In the genomic region with DNA sequence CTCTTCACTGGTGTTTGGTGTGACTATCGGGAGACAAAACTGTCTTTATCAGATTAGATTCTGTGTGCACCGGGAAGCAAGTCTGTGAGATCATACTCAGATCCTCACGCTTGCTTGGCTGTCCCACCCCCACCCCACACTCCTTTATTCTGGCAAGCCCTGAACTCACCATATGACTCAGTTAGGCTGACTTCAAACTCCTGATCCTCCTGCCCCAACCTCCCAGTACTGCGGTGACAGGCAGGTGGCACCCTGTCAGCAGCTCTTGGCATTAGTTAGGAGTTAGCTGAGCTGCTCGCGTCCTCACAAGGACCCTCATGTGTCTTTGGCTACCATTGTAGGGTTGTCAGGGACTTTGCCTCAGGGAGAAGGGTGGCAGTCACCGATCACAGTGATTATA, we compare ENCODE assay signal across 29 mouse cellular contexts. TPM values are rescaled to one million over a fixed set of nuclear protein-coding genes. Genes with fewer than 3 reads are reported as not detected.
DNase-seq lines count a peak whose midpoint lies in the region; ATAC-seq and TF ChIP-seq lines count a peak whose summit lies in the region.
"Had no signal": no experiment of that assay in that cellular context is flagged by ENCODE, and none has a peak within 500 bp of the region (broad histone marks: within the 10 kb centered on the region; RNA-seq: fewer than 3 reads in every experiment).

No protein-coding gene starts in this region.

- TF ChIP-seq POLR2A in liver, adult 2 months (IDR thresholded peaks at IDR 0.05; ENCODE audit: extremely low read depth, insufficient read depth, low read length): no peak

- H3K4me2 ChIP-seq in forebrain, embryonic 14.5 days (ENCODE audit: low read length): no peak overlapping the region
- H3K4me2 ChIP-seq in forebrain, embryonic 11.5 days (ENCODE audit: low read depth, low read length, severe bottlenecking): no peak overlapping the region
- H3K4me2 ChIP-seq in liver, postnatal 0 days (ENCODE audit: low read depth, low read length): no peak overlapping the region
- H3K4me2 ChIP-seq: embryonic facial prominence, embryonic 13.5 days; heart, embryonic 11.5 days; hindbrain, embryonic 13.5 days; limb, embryonic 12.5 days; liver, embryonic 11.5 days; neural tube, embryonic 15.5 days had no signal

- no peak overlapping the region for H3K9ac ChIP-seq in forebrain, embryonic 14.5 days (ENCODE audit: low read length)
- H3K9ac ChIP-seq in forebrain, embryonic 11.5 days (ENCODE audit: low read length): no peak overlapping the region
- H3K9ac ChIP-seq in liver, adult 2 months (ENCODE audit: low read depth, low read length): no peak overlapping the region
- no peak overlapping the region; the same call in 1 of the 2 replicates for H3K9ac ChIP-seq in liver, postnatal 0 days (replicated peaks)
- H3K9ac ChIP-seq: hindbrain, embryonic 13.5 days; limb, embryonic 12.5 days; neural tube, embryonic 15.5 days had no signal

- peaks cover 62% of the 10 kb centered on the region for H3K79me2 ChIP-seq in liver, adult 2 months (ENCODE audit: control insufficient read depth, insufficient read depth, low read length)

- H3K36me3 ChIP-seq in forebrain, embryonic 14.5 days (ENCODE audit: control insufficient read depth, insufficient read depth, low read length): 0 out of 2 replicates have a peak, but pooled peaks cover 7% of the 10 kb centered on the region
- H3K36me3 ChIP-seq in forebrain, embryonic 11.5 days (ENCODE audit: control insufficient read depth, insufficient read depth, low read length): no peaks in the 10 kb centered on the region
- H3K36me3 ChIP-seq in liver, adult 2 months (ENCODE audit: control insufficient read depth, insufficient read depth, low read length): no peaks in the 10 kb centered on the region
- peaks cover 8% of the 10 kb centered on the region for H3K36me3 ChIP-seq in liver, postnatal 0 days (replicated peaks; ENCODE audit: insufficient read depth, low read length)
- H3K36me3 ChIP-seq: neural tube, embryonic 15.5 days had no signal

- H3K9me3 ChIP-seq in forebrain, embryonic 14.5 days (replicated peaks; ENCODE audit: control insufficient read depth, low read length): no peaks in the 10 kb centered on the region
- no peaks in the 10 kb centered on the region for H3K9me3 ChIP-seq in forebrain, embryonic 11.5 days (ENCODE audit: control insufficient read depth, low read length)
- H3K9me3 ChIP-seq in liver, postnatal 0 days (ENCODE audit: low read length): no peaks in the 10 kb centered on the region
- H3K9me3 ChIP-seq: embryonic facial prominence, embryonic 13.5 days; hindbrain, embryonic 13.5 days; limb, embryonic 12.5 days; megakaryocyte, embryonic 14.5 days; neural tube, embryonic 15.5 days had no signal

- peak; percentile 36; the same call in 1 of the 2 replicates for ATAC-seq in forebrain, embryonic 14.5 days
- ATAC-seq in forebrain, embryonic 11.5 days (replicated peaks; ENCODE audit: low FRiP score): no peak
- ATAC-seq in liver, postnatal 0 days: no peak
- ATAC-seq: intestine, postnatal 0 days had no signal

- TF ChIP-seq CTCF in liver, adult 2 months (IDR thresholded peaks at IDR 0.05; ENCODE audit: low read depth, low read length): no peak
- TF ChIP-seq CTCF in liver, postnatal 0 days (IDR thresholded peaks at IDR 0.05; ENCODE audit: low read depth): no peak

- no peak overlapping the region for H3K27ac ChIP-seq in forebrain, embryonic 14.5 days (ENCODE audit: low read depth, low read length)
- H3K27ac ChIP-seq in forebrain, embryonic 11.5 days (ENCODE audit: low read depth, low read length): no peak overlapping the region
- H3K27ac ChIP-seq in liver, adult 2 months (replicated peaks; ENCODE audit: insufficient read depth, low read depth, low read length): 0 out of 2 replicates have a peak overlapping the region, but pooled peaks have one; percentile 13
- H3K27ac ChIP-seq in liver, postnatal 0 days (ENCODE audit: low read depth): no peak overlapping the region
- H3K27ac ChIP-seq: embryonic facial prominence, embryonic 13.5 days; hindbrain, embryonic 13.5 days; left cerebral cortex, adult 2 months; limb, embryonic 12.5 days; neural tube, embryonic 15.5 days had no signal

- DNase-seq in forebrain, embryonic 14.5 days (ENCODE audit: low spot score): no peak
- no peak for DNase-seq in forebrain, embryonic 11.5 days (ENCODE audit: low spot score)
- peak; percentile 89 for DNase-seq in heart, adult 11 months
- DNase-seq in heart, postnatal 36 days: no peak
- DNase-seq in liver, adult 2 months (ENCODE audit: extremely low read depth, low read depth, low spot score): peak; percentile 37
- no peak for DNase-seq in liver, postnatal 0 days
- DNase-seq in induced T-regulatory cell, adult 2 months (ENCODE audit: low read depth): peak; percentile 59
- no peak for DNase-seq in right cerebral cortex, postnatal 36 days (ENCODE audit: low spot score in 2 of 2)
- DNase-seq: adrenal gland, adult 8-10 months; cerebellum, adult 11-12 months; gastrocnemius, postnatal 25 days; heart, postnatal 4 days; kidney, postnatal 14 days; lung, postnatal 36 days; midbrain, embryonic 14.5 days; retina, postnatal 1 day; right cerebral cortex, postnatal 25 days; spleen, adult 18-20 months; thymus, adult 18-20 months; thymus, postnatal 25 days had no signal

- intact Hi-C loops in heart, postnatal 36 days (cut with DNase I): no loop called here

- 72% methylated on average over 7 of the region's 7 CpGs for WGBS in forebrain, embryonic 14.5 days
- 91% methylated on average over 7 of the region's 7 CpGs for WGBS in forebrain, embryonic 11.5 days
- WGBS in liver, adult 2 months: 52% methylated on average over 7 of the region's 7 CpGs
- WGBS in liver, postnatal 0 days (ENCODE audit: insufficient replicate concordance): 76% methylated on average over 7 of the region's 7 CpGs

- peaks cover 32% of the 10 kb centered on the region for H3K4me1 ChIP-seq in forebrain, embryonic 14.5 days (ENCODE audit: control insufficient read depth, insufficient read depth, low read length)
- peaks cover 19% of the 10 kb centered on the region for H3K4me1 ChIP-seq in forebrain, embryonic 11.5 days (replicated peaks; ENCODE audit: control insufficient read depth, insufficient read depth, low read length)
- peaks cover 45% of the 10 kb centered on the region for H3K4me1 ChIP-seq in liver, adult 2 months (ENCODE audit: control insufficient read depth, insufficient read depth, low read length)
- H3K4me1 ChIP-seq in liver, postnatal 0 days (ENCODE audit: insufficient read depth): peaks cover 66% of the 10 kb centered on the region

- no peak overlapping the region for H3K4me3 ChIP-seq in forebrain, embryonic 14.5 days (ENCODE audit: low read depth, low read length)
- H3K4me3 ChIP-seq in forebrain, embryonic 11.5 days (ENCODE audit: low read depth, low read length): no peak overlapping the region
- H3K4me3 ChIP-seq in liver, adult 2 months (ENCODE audit: insufficient read depth, low read depth, low read length): no peak overlapping the region
- H3K4me3 ChIP-seq in liver, postnatal 0 days (ENCODE audit: low read depth, low read length): no peak overlapping the region
- H3K4me3 ChIP-seq: embryonic facial prominence, embryonic 13.5 days; hindbrain, embryonic 13.5 days; left cerebral cortex, adult 2 months; limb, embryonic 12.5 days; neural tube, embryonic 15.5 days had no signal

- no peaks in the 10 kb centered on the region for H3K27me3 ChIP-seq in forebrain, embryonic 14.5 days (replicated peaks; ENCODE audit: control insufficient read depth, insufficient read depth, low read length)
- H3K27me3 ChIP-seq in forebrain, embryonic 11.5 days (ENCODE audit: control insufficient read depth, insufficient read depth, low read length): no peaks in the 10 kb centered on the region
- no peaks in the 10 kb centered on the region for H3K27me3 ChIP-seq in liver, adult 2 months (ENCODE audit: control insufficient read depth, insufficient read depth, low read length)
- H3K27me3 ChIP-seq in liver, postnatal 0 days (ENCODE audit: insufficient read depth, low read length): no peaks in the 10 kb centered on the region
- H3K27me3 ChIP-seq: embryonic facial prominence, embryonic 13.5 days; hindbrain, embryonic 13.5 days; limb, embryonic 12.5 days; megakaryocyte, embryonic 14.5 days; neural tube, embryonic 15.5 days had no signal

- TF ChIP-seq EP300 in liver, postnatal 0 days (IDR thresholded peaks at IDR 0.05; ENCODE audit: low read depth): no peak

RNA-seq across cellular contexts. Expression of gene Foxk1, which starts 6.1 kb away (rescaled TPM):
- polyA plus RNA-seq in forebrain, embryonic 14.5 days (2014; fragmentation: Nextera tagmentation; extraction: Ambion mirVana): 1.8 and 2.8 TPM in 2 replicates
- polyA plus RNA-seq in forebrain, embryonic 11.5 days (2014; fragmentation: Nextera tagmentation; extraction: Ambion mirVana): 5.0 and 6.1 TPM in 2 replicates
- total RNA-seq in heart, postnatal 36 days (2021): 10 to 100 TPM; 15.7 to 15.8 TPM
- 3.0 and 5.0 TPM in 2 replicates for total RNA-seq in liver, adult 2 months (2014; rRNA removed)
- polyA plus RNA-seq in liver, adult 2 months (2012; rRNA removed): 7.2 and 7.6 TPM in 2 replicates
- 1.7 TPM in 2 replicates for polyA plus RNA-seq in liver, postnatal 0 days (2015; fragmentation: Nextera tagmentation; extraction: Ambion mirVana)

RNA-seq across cellular contexts. Expression of gene Ap5z1, which starts 56.4 kb away (rescaled TPM):
- 9.4 and 14.3 TPM in 2 replicates for polyA plus RNA-seq in forebrain, embryonic 14.5 days (2014; fragmentation: Nextera tagmentation; extraction: Ambion mirVana)
- polyA plus RNA-seq in forebrain, embryonic 11.5 days (2014; fragmentation: Nextera tagmentation; extraction: Ambion mirVana): 12.8 and 13.1 TPM in 2 replicates
- 1 to 10 TPM; 6.2 to 6.4 TPM for total RNA-seq in heart, postnatal 36 days (2021)
- total RNA-seq in liver, adult 2 months (2014; rRNA removed): 3.6 and 6.9 TPM in 2 replicates
- polyA plus RNA-seq in liver, adult 2 months (2012; rRNA removed): 23.3 and 24.9 TPM in 2 replicates
- 2.8 and 4.0 TPM in 2 replicates for polyA plus RNA-seq in liver, postnatal 0 days (2015; fragmentation: Nextera tagmentation; extraction: Ambion mirVana)

Comparison
In these comparisons a context has a peak if more than half of its experiments do, and no peak if none do; other contexts are left out.
1. DNase-seq: peak in heart, adult 11 months (single experiment), liver, adult 2 months (single experiment) and induced T-regulatory cell, adult 2 months (single experiment); none in forebrain, embryonic 14.5 days (single experiment), forebrain, embryonic 11.5 days (single experiment), heart, postnatal 36 days (0 of 2), liver, postnatal 0 days (single experiment) and right cerebral cortex, postnatal 36 days (0 of 2).